Mouse (Mus musculus): Measurements from ENCODE around the gene Acsbg1.

Gene Acsbg1

DNA sequence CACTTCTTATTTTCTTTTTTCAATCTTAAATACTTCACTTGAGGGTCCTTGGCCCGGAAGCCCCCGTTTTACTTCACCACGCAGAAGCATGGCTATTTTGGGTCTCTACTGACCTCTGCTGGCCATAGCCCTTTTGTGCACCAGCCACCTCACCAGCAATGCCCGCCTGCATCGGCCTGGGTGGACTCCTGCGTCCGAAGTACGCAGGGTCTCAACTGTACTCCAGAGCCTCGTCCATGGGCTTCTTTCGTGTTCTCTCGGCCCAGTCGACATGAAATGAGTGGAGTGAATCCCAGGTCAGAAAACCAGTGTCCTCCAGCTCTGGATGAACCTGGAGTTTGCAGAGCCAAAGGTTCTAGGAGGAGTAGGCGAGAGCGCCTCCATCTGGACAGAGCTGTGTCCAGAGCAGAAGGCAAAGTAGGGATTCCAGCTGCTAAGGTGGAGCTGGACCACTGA lies 14.9 kb upstream of the Acsbg1 start:
- in situ Hi-C loops (cut with MboI; ENCODE audit: unreplicated experiment in 2 of 2), result loop anchor here (5.0 to 25.0 kb wide), 7 partner anchors 59 to 1414 kb away; no protein-coding TSS in a partner anchor

DNA sequence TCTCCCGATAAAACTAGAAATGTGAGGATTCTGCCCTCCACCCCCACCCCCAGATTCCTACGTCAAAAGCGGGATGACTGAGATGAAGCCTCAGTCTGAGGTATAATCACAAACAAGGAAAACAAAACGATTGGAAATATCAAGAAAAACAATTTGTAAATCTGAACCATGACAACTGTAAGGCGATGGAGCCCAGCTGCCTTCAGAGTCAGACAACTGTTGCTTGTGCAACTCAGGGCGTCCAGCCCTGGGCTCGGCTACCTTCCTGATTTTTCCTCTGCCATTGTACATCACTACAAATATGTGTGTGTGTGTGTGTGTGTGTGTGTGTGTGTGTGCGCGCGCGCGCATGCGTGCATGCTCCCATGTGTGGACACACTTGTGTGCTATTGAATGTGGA lies 12.2 kb upstream of the Acsbg1 start:
- in situ Hi-C loops (cut with MboI; ENCODE audit: unreplicated experiment in 2 of 2), result loop anchor here (5.0 to 10.0 kb wide), 2 partner anchors 239 to 682 kb away; no protein-coding TSS in a partner anchor

DNA sequence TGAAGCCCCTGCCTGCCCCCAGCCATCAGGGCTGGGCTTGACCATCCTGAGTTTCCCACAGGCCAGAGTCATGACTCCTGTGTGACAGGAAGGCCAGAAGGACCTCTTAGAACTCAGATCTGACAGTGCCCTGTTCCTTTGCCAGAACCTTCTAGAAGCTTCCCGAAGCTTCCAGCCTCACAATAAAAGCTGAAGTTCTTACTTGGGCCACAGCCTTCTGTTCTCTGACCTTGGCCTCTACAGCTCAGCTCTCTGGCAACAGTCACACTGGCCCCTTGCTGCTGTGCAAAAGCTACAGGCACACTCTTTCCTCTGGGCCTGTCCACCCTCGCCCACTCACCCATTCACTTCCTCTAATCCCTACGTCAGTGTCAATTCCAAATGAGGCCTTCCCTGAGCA lies 10.3 kb upstream of the Acsbg1 start:
- in situ Hi-C loops (cut with MboI; ENCODE audit: unreplicated experiment in 2 of 2), result loop anchor here (5.0 to 10.0 kb wide), 2 partner anchors 237 to 680 kb away; no protein-coding TSS in a partner anchor

DNA sequence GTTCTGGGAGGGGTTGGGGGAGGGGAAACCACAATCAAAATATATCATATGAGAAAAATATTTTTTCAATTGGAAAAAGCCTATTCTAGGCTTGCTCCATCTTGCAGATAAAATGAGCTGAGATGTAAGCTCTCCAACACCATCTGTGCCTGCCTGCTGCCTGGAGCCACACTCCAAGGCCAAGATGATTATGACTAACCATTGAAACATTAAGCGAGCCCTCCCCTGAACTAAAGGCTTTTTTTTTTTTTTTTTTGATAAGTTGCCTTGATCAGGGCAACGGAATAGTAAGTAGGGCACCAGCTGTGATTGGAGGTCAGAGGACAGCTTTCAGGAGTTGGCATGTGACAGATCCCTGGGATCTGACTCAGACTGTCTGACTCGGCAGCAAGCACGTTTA lies 6.8 kb upstream of the Acsbg1 start:
- in situ Hi-C loops (cut with MboI; ENCODE audit: unreplicated experiment in 2 of 2), result no loop called here

DNA sequence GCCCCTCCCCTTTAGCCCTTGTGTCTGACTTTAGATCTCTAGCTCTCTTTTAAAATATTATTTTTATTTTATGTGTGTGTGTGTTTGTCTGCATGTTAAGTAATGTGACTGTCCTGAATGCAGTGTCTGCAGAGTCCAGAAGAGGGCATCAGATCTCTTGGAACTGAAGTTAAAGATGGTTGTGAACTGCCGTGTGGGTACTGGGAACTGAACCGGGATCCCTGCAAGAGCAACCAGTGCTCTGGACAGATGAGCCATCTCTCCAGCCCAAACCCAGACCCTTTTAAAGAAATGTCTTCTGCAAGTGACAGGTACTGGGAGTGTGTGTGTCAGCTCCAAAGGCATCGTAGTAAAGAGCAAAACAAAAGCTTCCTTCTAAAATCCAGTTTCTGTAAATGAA lies 4.4 kb upstream of the Acsbg1 start:
- in situ Hi-C loops (cut with MboI; ENCODE audit: unreplicated experiment in 2 of 2), result no loop called here

DNA sequence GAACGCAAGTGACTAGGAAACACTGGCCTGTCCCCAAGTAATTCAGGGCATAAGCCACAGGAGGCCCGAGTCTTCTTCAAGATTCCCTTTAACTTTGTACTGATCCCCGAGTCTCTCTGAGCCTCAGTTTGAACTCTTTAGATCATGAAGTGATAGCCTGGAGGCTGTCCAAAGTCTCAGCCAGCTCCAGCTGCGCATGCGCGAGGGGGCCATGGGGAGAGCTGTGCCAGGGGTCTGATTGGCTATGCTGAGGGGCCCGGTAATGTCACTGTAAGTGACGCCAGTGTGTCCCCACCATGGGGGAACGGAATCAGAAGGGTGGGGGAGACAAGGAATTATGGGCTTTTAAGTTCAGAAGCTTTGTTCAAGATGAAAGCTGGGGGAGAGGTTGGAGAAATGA lies 2.7 kb upstream of the Acsbg1 start:
- in situ Hi-C loops (cut with MboI; ENCODE audit: unreplicated experiment in 2 of 2), result no loop called here

DNA sequence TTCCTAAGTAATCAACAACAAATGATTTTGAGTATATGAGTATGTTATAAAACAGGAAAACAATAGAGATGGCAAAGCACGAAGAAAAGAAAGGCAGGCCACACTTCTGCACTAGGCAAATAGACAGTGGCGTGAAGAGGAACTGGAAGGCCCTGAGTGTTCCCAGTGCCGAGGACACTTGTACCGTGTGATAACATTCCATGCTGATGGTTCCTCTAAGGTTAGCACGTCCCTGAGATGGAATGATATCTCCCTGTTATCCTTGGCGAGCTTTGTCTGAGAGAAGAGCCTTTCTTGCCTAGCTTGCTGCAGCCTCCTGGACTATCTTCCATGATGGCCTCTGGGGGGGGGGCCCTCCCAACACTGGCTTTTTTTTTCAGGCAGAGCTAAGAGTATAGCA lies 2.9 kb downstream of the Acsbg1 start:
- in situ Hi-C loops (cut with MboI; ENCODE audit: unreplicated experiment in 2 of 2), result no loop called here

DNA sequence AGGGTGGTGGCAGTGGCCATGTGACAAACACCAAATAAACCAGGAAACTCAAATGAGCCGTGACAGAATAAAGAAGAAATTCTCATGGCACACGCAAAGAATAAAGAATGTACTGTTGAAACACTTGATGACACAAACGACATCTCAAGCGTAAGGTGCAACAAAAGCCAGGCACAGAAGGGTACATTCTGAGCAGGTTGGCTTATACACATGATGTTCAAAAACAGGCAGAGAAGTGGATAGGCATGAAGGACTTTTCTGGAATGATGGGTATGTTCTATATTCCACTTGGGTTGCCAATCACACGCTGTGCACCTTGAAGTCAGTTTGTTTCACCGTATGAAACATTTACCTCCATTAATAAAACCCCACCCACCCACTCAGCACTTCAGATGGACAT lies 5.3 kb downstream of the Acsbg1 start:
- in situ Hi-C loops (cut with MboI; ENCODE audit: unreplicated experiment in 2 of 2), result no loop called here

DNA sequence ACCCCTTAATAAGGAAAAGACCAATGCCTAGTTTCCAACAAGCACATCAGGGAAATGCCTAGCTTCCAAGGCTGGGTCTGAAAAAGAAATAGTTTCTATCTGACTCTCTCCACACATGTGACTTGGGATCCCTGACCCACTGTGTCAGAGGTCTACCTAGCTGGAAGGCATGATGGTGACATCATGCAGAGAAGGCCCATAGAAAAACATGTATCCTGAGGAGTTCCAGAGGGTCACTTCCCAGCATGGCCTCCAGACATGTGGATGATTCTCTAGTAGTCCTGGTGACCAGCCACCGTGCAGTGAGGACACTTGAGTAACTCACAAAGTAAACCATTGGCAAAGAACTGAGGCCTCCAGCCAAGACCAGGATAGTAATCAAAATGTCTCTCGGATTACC lies 5.8 kb downstream of the Acsbg1 start:
- in situ Hi-C loops (cut with MboI; ENCODE audit: unreplicated experiment in 2 of 2), result no loop called here

DNA sequence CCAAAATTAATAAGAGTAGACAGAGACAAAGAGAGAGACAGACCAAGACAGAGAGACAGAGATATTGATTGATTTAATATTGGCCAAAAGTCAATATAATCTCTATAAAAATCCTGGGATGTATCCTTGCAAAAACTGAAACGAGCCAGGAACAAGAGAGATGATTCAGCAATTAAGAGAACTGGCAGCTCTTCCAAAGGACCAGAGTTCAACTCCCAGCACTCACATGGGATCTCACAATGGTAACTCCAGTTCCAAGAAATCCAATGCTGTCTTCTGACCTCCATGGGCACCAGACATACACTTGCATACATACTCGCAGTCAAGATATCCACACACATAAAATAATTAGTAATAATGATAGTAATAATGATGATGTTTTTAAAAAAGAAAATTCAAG lies 8.9 kb downstream of the Acsbg1 start:
- in situ Hi-C loops (cut with MboI; ENCODE audit: unreplicated experiment in 2 of 2), result no loop called here

DNA sequence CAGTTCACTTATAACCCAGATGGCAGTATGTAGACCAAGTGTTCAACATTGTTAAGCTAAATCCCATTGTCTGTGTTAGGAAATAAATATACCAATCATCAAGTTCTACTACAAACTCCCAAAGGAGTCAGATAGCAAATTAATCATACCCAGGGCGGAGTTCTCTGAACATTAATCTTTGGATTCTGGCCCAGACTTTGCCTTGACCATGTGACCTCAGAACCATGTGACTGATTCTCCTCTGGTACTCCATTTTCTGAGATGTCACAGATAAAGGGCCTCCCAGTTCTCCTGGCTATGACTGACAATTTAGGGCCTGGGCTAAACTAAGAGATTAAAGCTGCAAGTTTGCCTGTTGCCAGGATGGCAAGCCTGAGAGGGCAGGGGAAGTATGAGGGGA lies 12.3 kb downstream of the Acsbg1 start:
- in situ Hi-C loops (cut with MboI; ENCODE audit: unreplicated experiment in 2 of 2), result no loop called here

DNA sequence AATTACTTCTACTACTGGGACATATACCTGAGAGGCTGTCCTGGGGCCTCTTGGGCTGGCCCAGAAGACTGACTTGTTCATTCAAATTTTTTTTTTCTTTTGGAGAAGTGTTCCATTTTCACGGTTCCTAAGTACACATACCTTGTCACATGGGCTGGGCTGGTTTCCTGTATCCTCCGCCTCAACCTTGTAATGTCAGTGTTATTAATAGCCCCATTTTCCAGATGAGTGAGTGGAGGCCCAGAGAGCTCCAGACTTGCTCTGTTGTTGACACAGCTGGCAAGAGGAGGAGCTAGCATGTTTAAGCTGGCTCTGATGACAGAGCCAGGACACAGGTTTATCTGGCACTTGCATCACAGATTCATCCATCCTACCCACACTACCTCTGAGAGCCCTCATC lies 14.2 kb downstream of the Acsbg1 start:
- in situ Hi-C loops (cut with MboI; ENCODE audit: unreplicated experiment in 2 of 2), result no loop called here

DNA sequence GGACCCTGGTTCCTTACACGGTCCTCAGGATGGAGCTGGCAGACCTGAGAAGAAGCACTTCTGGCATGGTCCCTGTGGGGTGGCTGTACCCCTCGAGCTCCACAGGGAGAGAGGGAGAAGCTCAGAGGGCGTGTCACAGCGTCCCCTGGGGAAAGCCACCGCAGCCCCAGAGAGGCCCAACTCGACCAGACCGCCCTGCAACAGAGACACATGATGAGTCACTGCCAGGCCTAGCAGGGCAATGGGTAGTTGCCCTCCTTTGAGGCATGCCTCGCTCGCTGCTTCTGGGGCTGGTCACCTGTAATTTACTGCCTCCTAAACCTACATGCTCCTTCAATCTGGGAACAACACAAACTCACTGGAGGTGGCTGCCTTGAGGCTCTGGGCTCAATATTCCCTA lies 15.4 kb downstream of the Acsbg1 start:
- in situ Hi-C loops (cut with MboI; ENCODE audit: unreplicated experiment in 2 of 2), result no loop called here

DNA sequence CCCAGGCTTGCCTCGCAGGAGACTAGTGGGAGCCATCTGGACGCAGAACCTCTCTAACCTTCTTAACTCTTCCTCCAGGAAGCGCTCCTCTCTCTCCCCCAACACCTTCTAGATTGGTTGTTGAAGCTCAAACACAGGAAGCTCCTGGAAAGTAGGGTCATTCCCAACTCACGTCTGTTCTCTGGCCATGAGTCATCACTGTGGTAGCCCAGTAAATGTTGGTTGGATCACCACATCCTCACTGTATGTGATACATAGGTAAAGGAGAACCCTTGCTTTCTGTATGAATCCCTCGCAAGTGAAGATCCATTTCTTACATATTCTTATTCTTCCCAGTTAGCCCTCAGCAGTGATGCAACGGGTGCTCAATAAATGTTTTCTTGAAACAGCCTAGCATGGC lies 16.1 kb downstream of the Acsbg1 start:
- in situ Hi-C loops (cut with MboI; ENCODE audit: unreplicated experiment in 2 of 2), result no loop called here

DNA sequence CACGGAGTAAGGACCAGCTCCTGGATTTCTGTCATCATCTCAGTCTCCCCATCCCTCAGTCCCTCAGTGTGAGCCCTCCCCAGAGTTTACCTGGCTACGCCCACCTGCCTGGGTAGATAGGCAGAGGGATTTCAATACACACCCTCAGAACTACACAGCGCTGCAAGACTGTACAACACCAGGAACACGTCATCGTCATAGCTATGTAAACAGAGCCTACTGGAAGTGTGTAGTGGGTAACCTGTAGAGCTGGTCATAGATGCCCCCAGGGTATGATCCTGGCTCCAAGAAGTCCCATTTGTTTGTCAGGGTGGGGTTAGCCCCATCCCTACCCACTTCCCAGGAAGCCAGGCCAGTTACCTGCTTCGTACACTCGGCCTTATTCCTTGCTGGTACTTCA lies 18.5 kb downstream of the Acsbg1 start:
- in situ Hi-C loops (cut with MboI; ENCODE audit: unreplicated experiment in 2 of 2), result no loop called here

DNA sequence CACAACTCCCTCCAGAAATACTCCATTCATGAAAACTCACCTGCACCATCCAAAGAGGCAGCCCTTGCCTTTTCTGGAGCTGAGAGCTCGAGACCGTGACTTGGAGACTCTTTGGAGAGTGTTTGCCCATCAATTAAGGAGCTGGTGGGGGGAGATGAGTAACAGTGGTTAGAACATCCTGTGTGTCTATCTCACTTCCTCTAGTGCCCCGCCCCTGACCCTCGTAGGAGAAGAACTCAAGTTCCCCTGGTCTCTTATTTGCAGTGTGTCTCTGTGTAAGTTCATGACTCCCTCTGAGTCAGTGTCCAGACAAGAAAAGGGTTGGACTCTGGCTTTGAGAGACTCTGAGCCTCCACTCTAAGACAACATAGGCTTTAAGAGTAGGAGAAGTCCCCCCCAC lies 19.1 kb downstream of the Acsbg1 start:
- in situ Hi-C loops (cut with MboI; ENCODE audit: unreplicated experiment in 2 of 2), result no loop called here

DNA sequence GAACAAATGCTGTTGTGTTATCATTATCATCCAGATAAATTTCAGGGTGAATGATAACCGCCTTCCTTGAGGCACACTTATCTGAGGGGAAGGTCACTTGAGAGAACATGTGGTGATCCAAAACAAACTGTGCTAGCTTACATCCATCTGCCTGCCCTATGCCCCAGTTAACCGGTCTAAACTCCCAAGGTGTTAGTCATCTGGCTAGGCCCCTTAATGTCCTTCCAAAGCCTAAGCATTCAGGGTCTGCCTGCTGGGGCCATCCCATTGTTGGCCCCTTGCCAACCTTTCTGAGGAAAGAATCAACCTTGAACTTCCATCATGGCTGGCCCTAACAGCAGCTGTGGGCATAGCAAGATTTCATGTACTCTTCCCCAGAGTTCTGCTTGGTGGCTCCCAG lies 19.5 kb downstream of the Acsbg1 start:
- in situ Hi-C loops (cut with MboI; ENCODE audit: unreplicated experiment in 2 of 2), result no loop called here

DNA sequence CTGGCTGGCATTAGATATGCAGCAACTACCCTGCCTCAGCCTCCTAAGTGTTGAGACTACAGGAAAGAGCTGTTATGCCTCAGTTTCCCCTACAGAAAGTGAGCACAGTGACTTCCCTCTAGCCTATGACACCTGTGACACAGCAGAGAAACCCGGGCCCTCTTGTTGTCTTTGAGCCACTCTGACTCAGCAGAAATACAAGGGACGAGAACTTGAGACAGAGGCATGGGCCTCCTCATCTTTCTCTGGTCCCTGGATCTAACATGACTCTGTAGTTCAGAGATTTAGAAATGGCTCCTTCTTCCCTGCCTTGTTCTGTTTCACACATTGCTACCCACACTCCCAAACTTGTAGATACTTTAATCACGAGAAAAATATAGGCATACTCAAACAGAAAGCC lies 20.1 kb downstream of the Acsbg1 start:
- in situ Hi-C loops (cut with MboI; ENCODE audit: unreplicated experiment in 2 of 2), result no loop called here

DNA sequence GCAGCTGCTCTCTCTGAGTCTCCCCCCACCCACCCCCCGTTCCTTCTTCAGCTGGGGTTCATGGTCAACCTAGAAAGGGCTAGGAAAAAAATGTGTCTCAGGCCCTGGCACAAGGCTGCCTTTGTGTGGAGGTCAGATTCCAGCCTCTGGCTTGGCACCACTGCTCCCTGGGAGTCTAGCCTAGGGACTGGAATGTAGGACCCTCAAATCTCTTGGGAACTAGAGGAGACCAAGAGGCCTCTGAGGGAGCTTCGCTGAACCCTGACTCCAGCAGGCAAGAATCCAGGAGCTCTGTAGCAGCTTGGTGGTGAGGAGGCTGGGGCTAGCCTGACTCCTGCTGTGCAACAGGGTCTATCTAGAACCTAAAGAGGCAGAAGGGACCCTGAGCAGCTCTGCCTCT lies 22.5 kb downstream of the Acsbg1 start:
- in situ Hi-C loops (cut with MboI; ENCODE audit: unreplicated experiment in 2 of 2), result no loop called here

DNA sequence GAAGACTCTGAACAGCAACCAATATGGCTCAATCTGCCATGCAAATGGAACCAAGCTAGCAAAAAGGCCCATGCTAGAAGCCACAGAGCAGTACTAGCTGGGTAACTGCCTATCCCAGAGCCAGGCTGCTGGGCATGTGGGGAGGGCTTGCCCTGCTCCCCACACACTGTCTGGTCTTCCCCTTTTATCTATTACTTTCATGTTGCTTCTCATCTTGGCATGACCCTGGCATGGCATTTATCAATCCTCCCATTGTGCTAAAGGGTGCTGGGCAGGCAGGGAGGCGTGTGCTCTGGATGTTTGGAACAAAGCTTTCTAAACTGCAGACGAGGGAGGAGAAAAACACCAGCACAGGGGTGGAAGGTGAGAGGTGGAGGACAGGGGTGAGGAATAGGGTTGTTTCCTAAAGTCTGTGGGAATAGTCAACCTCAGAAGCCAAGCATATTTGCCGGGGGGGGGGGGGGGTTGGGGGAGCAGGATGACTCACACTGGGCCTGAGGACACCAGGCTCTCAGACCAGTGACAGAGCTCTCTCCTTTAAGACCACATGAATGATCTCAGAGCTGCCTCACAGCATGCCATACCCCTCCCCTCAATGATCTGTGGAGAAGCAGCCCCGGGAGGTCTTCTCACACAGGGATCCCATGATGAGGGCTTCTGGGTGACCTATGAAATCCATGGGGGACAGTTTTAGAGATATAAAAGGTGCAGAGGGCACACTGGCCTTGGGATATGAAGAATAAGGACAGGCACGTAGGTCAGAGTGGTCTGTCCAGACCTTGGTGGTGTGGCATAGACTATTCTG lies 24.0 kb downstream of the Acsbg1 start:
- in situ Hi-C loops (cut with MboI; ENCODE audit: unreplicated experiment in 2 of 2), result no loop called here

DNA sequence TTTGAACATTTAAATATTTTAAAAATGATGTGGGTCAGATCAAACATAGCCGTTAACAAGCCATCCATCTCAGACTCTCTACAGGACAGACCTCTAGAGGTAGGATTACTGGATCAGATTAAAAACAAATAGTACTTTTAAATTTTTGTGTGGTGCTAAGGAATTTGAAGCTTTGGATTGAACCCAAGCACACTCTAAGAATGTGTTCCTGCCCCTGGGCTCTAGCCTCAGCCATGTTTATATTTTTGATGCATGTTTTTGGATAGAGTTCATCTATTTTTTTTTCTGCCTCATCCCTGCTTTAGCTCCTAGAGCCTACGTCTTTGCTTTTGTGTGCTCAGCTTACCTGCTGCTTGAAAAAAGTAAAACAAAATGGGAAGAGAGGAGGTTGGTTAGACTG lies 28.3 kb downstream of the Acsbg1 start:
- in situ Hi-C loops (cut with MboI; ENCODE audit: unreplicated experiment in 2 of 2), result no loop called here

DNA sequence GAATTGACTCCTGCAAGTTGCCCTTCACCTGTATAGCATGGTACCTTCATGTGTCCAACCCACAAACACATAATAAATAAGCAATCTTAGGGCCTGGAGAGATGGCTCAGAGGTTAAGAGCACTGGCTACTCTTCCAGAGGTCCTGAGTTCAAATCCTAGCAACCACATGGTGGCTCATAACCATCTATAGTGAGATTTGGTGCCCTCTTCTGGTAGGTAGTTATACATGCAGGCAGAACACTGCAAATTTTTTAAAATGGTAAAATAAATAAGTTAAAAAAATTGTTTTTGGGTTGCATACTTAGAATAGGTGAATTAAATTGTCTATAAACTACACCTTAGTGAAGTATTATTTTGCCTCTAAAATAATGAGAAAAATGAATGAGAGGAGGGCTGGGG lies 30.8 kb downstream of the Acsbg1 start:
- in situ Hi-C loops (cut with MboI; ENCODE audit: unreplicated experiment in 2 of 2), result no loop called here

Measured in v-Abl transformed pro-B cells (cell line).